Mouse (Mus musculus): ENCODE results near the gene Qpctl. TPM values are rescaled to one million over a fixed set of nuclear protein-coding genes. Genes with fewer than 3 reads are reported as not detected.

Qpctl gene
- polyA plus RNA-seq, 1 experiment from 2014 or later, result 20.0 TPM

GRCm38 (mm10) chr7:19094826-19095750 is 54.0 kb downstream of the Qpctl start:
- no peaks in the 10 kb centered on the region for H3K9me3 ChIP-seq (ENCODE audit: control insufficient read depth, low read length)
- ATAC-seq (ENCODE audit: low FRiP score, low TSS enrichment) (no peak), DNase-seq (peak; percentile 66)
- H3K36me3 ChIP-seq (ENCODE audit: control insufficient read depth, insufficient read depth, low read length), result peaks cover 18% of the 10 kb centered on the region
- peak overlapping the region; percentile 50 for H3K4me3 ChIP-seq (replicated peaks; ENCODE audit: low read depth, low read length)
- H3K4me1 ChIP-seq (ENCODE audit: control insufficient read depth, insufficient read depth, low read length), result peaks cover 24% of the 10 kb centered on the region
- peak overlapping the region; percentile 97 for H3K4me2 ChIP-seq (ENCODE audit: low read length)
- peak overlapping the region; percentile 54 for H3K9ac ChIP-seq (replicated peaks; ENCODE audit: low read length)
- peak overlapping the region; percentile 75 for H3K27ac ChIP-seq (replicated peaks; ENCODE audit: low read depth, low read length)
- 0% methylated on average over 82 of the region's 87 CpGs for WGBS
- peaks cover 26% of the 10 kb centered on the region for H3K27me3 ChIP-seq (ENCODE audit: control insufficient read depth, insufficient read depth, low read length)

- H3K27me3 ChIP-seq (ENCODE audit: control insufficient read depth, insufficient read depth, low read length), result peaks cover 26% of the 10 kb centered on the region
- H3K4me1 ChIP-seq (ENCODE audit: control insufficient read depth, insufficient read depth, low read length), result peaks cover 24% of the 10 kb centered on the region
- H3K36me3 ChIP-seq (ENCODE audit: control insufficient read depth, insufficient read depth, low read length), result peaks cover 24% of the 10 kb centered on the region
- DNase-seq (peak; percentile 66), ATAC-seq (ENCODE audit: low FRiP score, low TSS enrichment) (no peak)
- H3K27ac ChIP-seq (replicated peaks; ENCODE audit: low read depth, low read length), result peak within 1 kb of the TSS; percentile 75
- peak within 1 kb of the TSS; percentile 50 for H3K4me3 ChIP-seq (replicated peaks; ENCODE audit: low read depth, low read length)
- WGBS, result under 1% methylated on average over 26 of the region's 36 CpGs
- peak within 1 kb of the TSS; percentile 54 for H3K9ac ChIP-seq (replicated peaks; ENCODE audit: low read length)
- H3K4me2 ChIP-seq (ENCODE audit: low read length), result peak within 1 kb of the TSS; percentile 97
- no peaks in the 10 kb centered on the region for H3K9me3 ChIP-seq (ENCODE audit: control insufficient read depth, low read length)
These were observed 54.6 kb downstream of the Qpctl start, which contains the start of gene Six5 for GRCm38 (mm10) chr7:19094471-19094825. TSS of gene Six5 (plus strand) at chr7:19094594.

- Histone ChIP-seq H3K27ac (replicated peaks; ENCODE audit: low read depth, low read length) (peak overlapping the region; percentile 75), H3K4me1 (ENCODE audit: control insufficient read depth, insufficient read depth, low read length) (peaks cover 24% of the 10 kb centered on the region), H3K4me3 (replicated peaks; ENCODE audit: low read depth, low read length) (peak overlapping the region; percentile 50), H3K9ac (replicated peaks; ENCODE audit: low read length) (peak overlapping the region; percentile 54; the same call in 1 of the 2 replicates), H3K36me3 (ENCODE audit: control insufficient read depth, insufficient read depth, low read length) (peaks cover 29% of the 10 kb centered on the region), H3K9me3 (ENCODE audit: control insufficient read depth, low read length) (no peaks in the 10 kb centered on the region), H3K27me3 (ENCODE audit: control insufficient read depth, insufficient read depth, low read length) (peaks cover 26% of the 10 kb centered on the region), H3K4me2 (ENCODE audit: low read length) (peak overlapping the region; percentile 97)
- under 1% methylated on average over 45 of the region's 45 CpGs for WGBS
- peak; percentile 74 for ATAC-seq (ENCODE audit: low FRiP score, low TSS enrichment)
- DNase-seq, result peak; percentile 92
These were observed 55.3 kb downstream of the Qpctl start for GRCm38 (mm10) chr7:19093537-19094385.

- WGBS, result under 1% methylated on average over 14 of the region's 15 CpGs
- peaks cover 35% of the 10 kb centered on the region for H3K36me3 ChIP-seq (ENCODE audit: control insufficient read depth, insufficient read depth, low read length)
- peak overlapping the region; percentile 97 for H3K4me2 ChIP-seq (ENCODE audit: low read length)
- H3K27me3 ChIP-seq (ENCODE audit: control insufficient read depth, insufficient read depth, low read length), result peaks cover 26% of the 10 kb centered on the region
- peak overlapping the region; percentile 50; the same call in 1 of the 2 replicates for H3K4me3 ChIP-seq (replicated peaks; ENCODE audit: low read depth, low read length)
- ATAC-seq (ENCODE audit: low FRiP score, low TSS enrichment), result peak; percentile 28; the same call in 1 of the 2 replicates
- DNase-seq, result peak; percentile 74
- peak overlapping the region; percentile 28; the same call in 1 of the 2 replicates for H3K27ac ChIP-seq (replicated peaks; ENCODE audit: low read depth, low read length)
- H3K4me1 ChIP-seq (ENCODE audit: control insufficient read depth, insufficient read depth, low read length), result peaks cover 24% of the 10 kb centered on the region
- no peak overlapping the region for H3K9ac ChIP-seq (replicated peaks; ENCODE audit: low read length)
- no peaks in the 10 kb centered on the region for H3K9me3 ChIP-seq (ENCODE audit: control insufficient read depth, low read length)
These were observed 55.9 kb downstream of the Qpctl start for GRCm38 (mm10) chr7:19093174-19093521.

- peak; percentile 73 for DNase-seq
- H3K27me3 ChIP-seq (ENCODE audit: control insufficient read depth, insufficient read depth, low read length), result peaks cover 26% of the 10 kb centered on the region
- H3K4me1 ChIP-seq (ENCODE audit: control insufficient read depth, insufficient read depth, low read length), result peaks cover 24% of the 10 kb centered on the region
- H3K36me3 ChIP-seq (ENCODE audit: control insufficient read depth, insufficient read depth, low read length), result peaks cover 41% of the 10 kb centered on the region
- H3K9ac ChIP-seq (replicated peaks; ENCODE audit: low read length), result 0 out of 2 replicates have a peak overlapping the region, but pooled peaks have one; percentile 12
- peak overlapping the region; percentile 97 for H3K4me2 ChIP-seq (ENCODE audit: low read length)
- peak overlapping the region; percentile 28; the same call in 1 of the 2 replicates for H3K27ac ChIP-seq (replicated peaks; ENCODE audit: low read depth, low read length)
- H3K9me3 ChIP-seq (ENCODE audit: control insufficient read depth, low read length), result no peaks in the 10 kb centered on the region
- peak; percentile 38 for ATAC-seq (ENCODE audit: low FRiP score, low TSS enrichment)
- H3K4me3 ChIP-seq (replicated peaks; ENCODE audit: low read depth, low read length), result peak overlapping the region; percentile 50; the same call in 1 of the 2 replicates
- 4% methylated on average over 38 of the region's 38 CpGs for WGBS
These were observed 56.5 kb downstream of the Qpctl start for GRCm38 (mm10) chr7:19092381-19093173.

GRCm38 (mm10) chr7:19091913-19092312 is 57.2 kb downstream of the Qpctl start:
- Histone ChIP-seq H3K4me2 (ENCODE audit: low read length) (no peak overlapping the region), H3K9me3 (ENCODE audit: control insufficient read depth, low read length) (no peaks in the 10 kb centered on the region), H3K27me3 (ENCODE audit: control insufficient read depth, insufficient read depth, low read length) (peaks cover 26% of the 10 kb centered on the region), H3K4me3 (replicated peaks; ENCODE audit: low read depth, low read length) (no peak overlapping the region), H3K9ac (replicated peaks; ENCODE audit: low read length) (no peak overlapping the region), H3K27ac (replicated peaks; ENCODE audit: low read depth, low read length) (no peak overlapping the region), H3K4me1 (ENCODE audit: control insufficient read depth, insufficient read depth, low read length) (peaks cover 24% of the 10 kb centered on the region), H3K36me3 (ENCODE audit: control insufficient read depth, insufficient read depth, low read length) (peaks cover 47% of the 10 kb centered on the region)
- DNase-seq (no peak), ATAC-seq (ENCODE audit: low FRiP score, low TSS enrichment) (no peak)
- WGBS, result 26% methylated on average over 17 of the region's 17 CpGs

All from midbrain, embryonic 14.5 days (tissue).